Mouse (Mus musculus): ENCODE measurements around the gene Ctsd.

- no peak for TF ChIP-seq CTCF (IDR thresholded peaks at IDR 0.05; ENCODE audit: control insufficient read depth, insufficient read depth, insufficient read length)
- no peak for TF ChIP-seq MAX (IDR thresholded peaks at IDR 0.05)
Observed at GRCm38 (mm10) chr7:142379186-142379585, 8.7 kb downstream of the Ctsd start.
